Mouse (Mus musculus): ENCODE data around the gene Tmem101.

Tmem101 gene

GRCm38 (mm10) chr11:102156786-102157089, 534 bp upstream of the Tmem101 start:
- no peak for DNase-seq (ENCODE audit: low spot score)

GRCm38 (mm10) chr11:102147213-102147989, 8.8 kb downstream of the Tmem101 start:
- DNase-seq (ENCODE audit: low spot score): no peak

DNA sequence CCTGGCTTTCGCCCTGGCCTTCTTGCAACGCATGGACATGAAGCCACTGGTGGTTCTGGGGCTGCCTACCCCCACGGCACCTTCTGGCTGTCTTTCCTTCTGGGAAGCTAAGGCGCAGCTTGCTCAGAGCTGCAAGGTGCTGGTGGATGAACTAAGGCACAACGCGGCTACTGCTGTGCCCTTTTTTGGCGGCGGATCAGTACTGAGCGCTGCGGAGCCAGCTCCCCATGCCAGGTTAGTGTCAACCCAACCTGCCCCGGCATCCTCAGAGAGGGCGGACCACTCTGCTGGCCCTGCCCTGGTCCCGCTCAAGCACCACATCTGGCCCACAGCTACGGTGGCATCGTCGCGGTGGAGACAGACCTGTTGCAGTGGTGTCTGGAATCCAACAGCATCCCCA, 9.7 kb downstream of the Tmem101 start:
- DNase-seq (ENCODE audit: low spot score): no peak

DNA sequence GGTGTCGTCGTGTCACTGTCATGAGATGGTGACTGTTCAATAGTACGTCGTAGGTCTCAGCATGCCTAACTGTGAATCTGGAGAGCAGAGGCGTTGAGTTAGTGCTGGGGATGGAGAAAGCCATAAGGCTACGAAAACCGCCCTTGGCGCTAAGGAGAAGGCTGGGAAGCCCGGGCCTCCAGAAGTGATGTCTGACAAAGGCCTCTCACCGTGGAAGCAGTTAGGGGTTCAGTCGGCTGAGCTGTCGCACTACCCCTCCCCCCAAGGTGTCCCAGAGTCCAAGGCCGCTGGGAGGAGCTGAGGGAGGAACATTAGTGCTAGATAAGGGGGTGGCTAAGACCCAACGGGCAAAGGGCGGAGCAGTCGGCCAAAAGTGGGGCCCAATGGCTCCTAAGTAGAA, 10.2 kb downstream of the Tmem101 start:
- DNase-seq (ENCODE audit: low spot score): no peak

GRCm38 (mm10) chr11:102145471-102146001, 10.7 kb downstream of the Tmem101 start, which contains the start of gene Nags:
TSS of gene Nags (plus strand) at chr11:102145513.
- DNase-seq (ENCODE audit: low spot score): no peak

- no peak for DNase-seq (ENCODE audit: low spot score)
Observed at GRCm38 (mm10) chr11:102144957-102145470, 11.2 kb downstream of the Tmem101 start.

- no peak for DNase-seq (ENCODE audit: low spot score)
Observed at GRCm38 (mm10) chr11:102142355-102142754, 13.8 kb downstream of the Tmem101 start.

DNA sequence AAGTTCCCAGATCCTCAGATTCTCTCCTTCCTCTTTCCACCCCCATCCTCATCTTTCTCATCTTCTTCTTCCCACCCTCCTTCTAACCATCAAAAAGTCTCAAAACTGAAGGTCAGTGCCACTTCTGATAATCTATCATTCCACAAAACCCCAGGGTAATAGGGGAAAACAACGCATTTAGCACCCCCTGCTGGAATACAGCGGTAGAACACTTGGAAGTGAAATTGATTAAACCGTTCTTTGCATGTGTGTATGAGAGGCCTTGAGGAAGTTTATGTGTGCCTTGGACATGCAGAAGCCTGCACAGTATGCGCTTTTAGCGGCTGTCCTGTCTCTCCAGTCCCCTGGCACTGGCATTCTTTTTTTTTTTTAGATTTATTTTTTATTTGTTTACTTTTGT, 15.7 kb downstream of the Tmem101 start:
- peak; percentile 77 for DNase-seq (ENCODE audit: low spot score)

DNA sequence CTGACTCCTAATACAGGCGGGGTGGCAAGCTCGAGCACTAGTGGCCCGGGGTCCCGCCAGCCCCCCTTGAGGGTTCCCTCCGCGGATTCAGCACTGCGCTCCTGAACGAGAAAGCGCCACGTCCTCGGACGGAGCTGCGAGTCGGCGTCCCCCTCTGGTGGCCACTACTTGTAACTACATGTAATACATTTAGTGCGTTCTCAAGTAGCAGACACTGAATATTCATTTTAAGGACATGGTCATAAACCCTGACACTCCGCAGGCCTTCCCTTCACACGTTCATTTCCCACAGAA, 17.8 kb downstream of the Tmem101 start:
- peak; percentile 57 for DNase-seq (ENCODE audit: low spot score)

DNA sequence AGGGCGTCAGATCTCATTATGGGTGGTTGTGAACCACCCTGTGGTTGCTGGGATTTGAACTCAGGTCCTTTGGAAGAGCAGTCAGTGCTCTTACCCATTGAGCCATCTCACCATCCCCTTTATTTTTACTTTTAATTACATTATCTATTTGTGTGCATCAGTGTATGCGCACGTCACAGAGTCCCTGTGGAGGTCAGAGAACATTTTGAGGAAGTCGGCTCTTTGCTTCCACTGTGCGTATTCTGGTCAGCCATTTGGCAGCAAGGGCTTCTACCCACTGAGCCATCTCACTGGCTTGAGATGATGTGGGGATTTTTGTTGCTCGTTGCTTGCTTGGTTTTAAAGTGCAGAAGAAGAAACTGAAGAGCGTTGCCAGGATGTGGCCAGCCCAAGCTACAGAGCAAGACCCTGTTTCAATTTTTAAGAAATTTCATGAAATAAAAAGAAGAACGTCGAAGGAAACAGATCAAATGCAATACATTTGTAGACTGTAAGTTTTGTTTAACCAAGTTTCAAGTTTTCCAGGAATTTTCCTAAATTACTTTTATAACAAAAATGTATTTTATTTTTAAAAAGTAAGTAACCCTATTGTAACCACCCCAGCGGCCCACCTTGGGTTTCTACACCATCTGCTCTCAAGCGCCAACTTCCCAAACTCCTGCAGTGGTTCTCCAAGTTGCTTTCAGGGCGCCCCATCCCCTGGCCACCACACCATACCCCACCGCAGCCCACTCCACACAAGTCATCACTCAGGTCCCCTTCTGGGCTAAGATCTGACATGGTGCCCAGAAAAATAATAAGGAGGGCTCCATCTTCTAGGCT, 18.4 kb downstream of the Tmem101 start:
- DNase-seq (ENCODE audit: low spot score): no peak

GRCm38 (mm10) chr11:102134516-102134915, 21.7 kb downstream of the Tmem101 start:
- DNase-seq (ENCODE audit: low spot score): no peak

GRCm38 (mm10) chr11:102117386-102117785, 38.8 kb downstream of the Tmem101 start:
- peak; percentile 69 for DNase-seq (ENCODE audit: low spot score)

DNA sequence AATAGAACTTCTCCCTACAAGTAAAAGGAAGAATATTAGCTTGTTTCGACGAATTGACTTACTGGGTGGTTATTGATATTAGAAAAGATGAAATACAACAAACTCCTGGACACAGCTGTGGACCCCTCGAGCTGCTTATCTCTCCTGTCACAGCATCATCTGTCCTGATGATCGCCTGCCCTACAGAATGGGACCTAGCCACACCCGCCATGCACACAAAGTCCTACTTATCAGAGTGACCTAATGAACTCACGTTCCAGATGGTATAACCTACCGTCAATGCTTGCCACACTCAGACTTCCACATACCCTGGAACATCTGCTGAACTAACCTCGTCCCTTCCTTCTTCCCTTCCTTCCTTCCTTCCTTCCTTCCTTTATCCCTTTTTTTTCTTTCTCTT, 40.0 kb downstream of the Tmem101 start:
- DNase-seq (ENCODE audit: low spot score): no peak

GRCm38 (mm10) chr11:102111576-102111975, 44.6 kb downstream of the Tmem101 start:
- DNase-seq (ENCODE audit: low spot score): no peak

- DNase-seq (ENCODE audit: low spot score): no peak
Observed at GRCm38 (mm10) chr11:102107732-102108131, 48.5 kb downstream of the Tmem101 start, which contains the start of gene Pyy. TSS of gene Pyy (minus strand) at chr11:102107832.

DNA sequence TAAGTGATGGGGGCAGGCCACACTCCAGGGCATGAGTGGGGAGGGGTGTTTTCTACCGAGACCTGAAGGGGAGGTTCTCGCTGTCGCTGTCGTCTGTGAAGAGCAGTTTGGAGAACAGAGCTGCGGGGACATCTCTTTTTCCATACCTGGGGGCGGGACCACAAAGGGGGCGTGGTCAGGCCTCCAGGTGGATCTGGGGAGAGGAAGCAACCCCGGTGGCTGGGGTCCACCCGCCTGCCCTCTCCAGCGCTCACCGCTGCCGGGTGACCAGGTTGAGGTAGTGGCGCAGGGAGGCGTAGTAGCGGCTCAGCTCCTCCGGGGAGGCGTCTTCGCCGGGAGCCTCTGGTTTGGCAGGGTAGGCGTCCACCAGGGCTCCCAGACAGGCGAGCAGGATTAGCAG, 49.3 kb downstream of the Tmem101 start:
- DNase-seq (ENCODE audit: low spot score): no peak
